Mouse (Mus musculus): ENCODE measurements around the gene Col6a1.

Col6a1 gene

DNA sequence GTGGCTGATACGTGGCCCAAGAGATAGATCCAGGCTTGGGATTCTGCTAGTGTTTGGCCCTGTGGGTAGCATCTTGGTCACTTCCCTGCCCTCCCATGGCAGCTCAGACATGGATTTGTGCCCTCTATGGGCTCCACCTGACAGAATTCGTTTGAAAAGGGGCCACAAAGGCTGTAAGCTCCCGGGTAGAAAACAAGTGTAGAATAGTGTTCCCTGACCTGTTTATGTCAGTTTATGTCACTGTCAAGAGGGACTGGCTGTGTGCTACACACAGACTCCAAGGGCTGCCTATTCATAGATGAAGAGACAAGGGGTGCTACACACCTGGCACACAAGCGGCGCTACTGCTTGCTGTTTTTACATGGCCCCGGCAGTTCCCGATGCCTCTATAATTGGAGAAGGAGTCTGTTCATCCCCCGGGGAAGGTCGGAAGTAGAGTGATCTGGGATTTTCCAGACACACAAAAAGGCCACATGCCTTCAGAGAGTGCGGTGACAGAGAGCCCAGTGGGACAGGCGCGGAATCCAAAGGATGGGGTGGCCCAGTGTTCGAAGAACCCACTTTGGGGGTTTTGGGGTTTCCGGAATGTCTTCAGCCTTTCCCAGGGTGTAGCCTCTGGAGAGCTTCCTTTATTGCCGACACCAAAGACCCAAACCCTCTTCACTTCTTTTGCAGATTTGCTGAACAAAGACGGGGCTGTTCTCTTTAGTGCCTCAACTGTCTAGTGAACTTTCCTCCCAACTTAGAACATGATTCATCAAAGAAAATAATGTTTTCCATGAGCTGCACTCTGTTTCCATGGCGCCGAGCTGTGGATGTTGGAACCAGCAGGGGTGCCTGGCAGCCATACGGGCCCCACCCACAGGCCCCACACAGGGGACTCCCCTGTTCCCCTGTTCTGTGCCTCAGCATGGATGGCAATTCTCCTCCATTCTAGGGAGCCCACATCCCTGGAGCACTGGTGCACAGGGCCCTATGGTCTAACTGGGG is 4.0 kb upstream of the Col6a1 start:
- no peak for TF ChIP-seq GATA4 (IDR thresholded peaks at IDR 0.05; ENCODE audit: insufficient replicate concordance, low read length)

DNA sequence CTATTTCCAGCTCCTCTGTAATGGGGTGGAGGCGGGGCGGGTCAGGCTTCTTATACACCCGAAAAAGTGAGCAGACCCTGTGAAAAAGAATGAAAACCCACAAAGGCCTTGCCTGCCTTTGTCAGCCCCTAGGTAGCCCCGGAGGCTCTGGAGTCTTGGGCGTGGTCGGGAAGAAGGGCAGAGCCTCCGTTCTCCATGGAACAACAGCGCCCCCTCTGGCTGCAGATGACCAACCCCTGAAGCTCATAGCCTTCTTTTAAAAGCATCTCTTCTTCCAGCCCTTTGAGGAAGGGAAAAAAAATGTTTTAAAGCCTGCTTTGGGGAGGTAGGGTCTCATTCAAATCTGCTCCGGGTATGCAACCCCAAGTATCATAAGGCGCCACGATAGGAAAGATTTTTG is 2.4 kb upstream of the Col6a1 start:
- TF ChIP-seq GATA4 (IDR thresholded peaks at IDR 0.05; ENCODE audit: insufficient replicate concordance, low read length), result no peak

DNA sequence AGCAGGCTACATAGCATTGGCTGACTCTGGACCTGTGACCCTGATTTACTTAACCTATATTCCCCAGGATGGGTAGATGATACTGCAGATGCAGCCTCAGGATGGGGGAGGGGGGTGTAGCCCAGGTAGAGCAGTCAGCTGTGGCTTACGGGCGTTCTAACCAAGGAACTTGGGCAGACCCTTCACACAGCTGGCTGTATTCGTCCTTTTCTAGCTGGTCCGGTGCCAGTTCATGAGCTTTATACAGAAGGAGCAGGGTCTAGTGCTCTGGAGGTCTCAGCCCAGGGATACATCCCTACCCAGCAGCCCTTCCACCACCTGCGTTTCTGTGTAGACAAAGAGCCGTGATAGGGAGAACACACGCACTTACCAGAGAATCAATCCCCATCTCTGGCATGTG is 1.3 kb upstream of the Col6a1 start:
- TF ChIP-seq GATA4 (IDR thresholded peaks at IDR 0.05; ENCODE audit: insufficient replicate concordance, low read length), result no peak

DNA sequence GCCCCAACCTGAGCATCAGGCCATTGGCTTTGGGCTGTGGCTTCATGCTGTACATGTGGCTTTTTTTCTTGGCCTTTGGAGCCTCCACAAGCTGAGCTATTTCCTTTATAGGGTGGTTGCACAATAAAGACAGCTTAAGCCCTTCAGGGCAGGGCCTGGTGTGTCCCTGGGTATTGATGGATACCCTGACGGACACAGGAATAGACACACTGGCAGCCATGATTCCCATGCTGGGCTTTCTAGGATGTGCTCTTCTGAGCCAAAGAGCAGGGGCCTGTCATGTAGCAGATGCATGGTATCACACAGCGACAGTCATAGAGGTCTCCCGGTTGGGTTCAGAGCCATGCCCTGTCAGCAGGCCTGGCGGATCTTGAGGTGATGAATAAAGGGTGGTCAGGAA is 898 bp upstream of the Col6a1 start:
- no peak for TF ChIP-seq GATA4 (IDR thresholded peaks at IDR 0.05; ENCODE audit: insufficient replicate concordance, low read length)

DNA sequence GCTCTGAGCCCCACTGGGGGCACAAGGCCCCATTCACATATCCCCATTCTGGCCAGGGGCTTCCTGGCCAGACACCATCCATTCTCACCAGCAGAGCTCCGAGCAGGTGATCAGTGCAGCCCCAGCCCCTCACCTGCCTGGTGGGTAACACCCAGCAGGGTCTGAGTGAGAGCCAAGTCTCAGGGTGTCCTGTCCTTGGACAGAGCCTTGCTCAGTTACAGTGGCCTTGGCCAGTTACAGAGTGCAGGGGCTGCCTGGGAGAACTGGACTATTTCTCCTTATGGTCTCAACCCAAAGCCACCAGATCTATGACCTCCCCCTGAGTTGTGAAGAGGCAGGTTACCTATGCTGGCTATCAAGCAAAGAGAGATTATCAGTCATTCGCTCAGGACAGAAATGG is 871 bp downstream of the Col6a1 start:
- TF ChIP-seq GATA4 (IDR thresholded peaks at IDR 0.05; ENCODE audit: insufficient replicate concordance, low read length), result no peak

DNA sequence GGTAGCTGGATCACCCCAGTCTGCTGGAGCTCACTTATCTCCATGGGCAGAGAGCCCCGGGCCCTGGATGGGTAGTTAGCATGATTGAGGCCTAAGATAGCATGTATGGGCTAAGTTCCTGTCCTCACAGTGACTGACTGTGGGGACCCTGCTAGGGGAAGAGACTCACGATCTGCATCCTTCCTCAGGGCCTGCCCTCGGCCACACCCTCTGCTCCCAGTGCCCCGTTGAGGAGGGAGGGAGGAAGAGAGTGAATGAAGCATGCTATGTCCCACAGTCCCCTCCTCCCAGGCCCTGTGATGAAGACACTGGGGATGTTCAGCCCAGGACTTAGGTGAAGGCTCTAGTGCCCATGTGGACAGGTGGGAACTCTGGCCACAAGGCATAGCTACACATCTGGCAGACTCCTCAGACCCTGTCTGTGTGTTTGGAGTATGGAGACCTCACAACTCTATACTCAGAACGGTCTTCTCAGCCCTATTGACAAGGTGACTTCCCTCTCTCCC is 1.7 kb downstream of the Col6a1 start:
- no peak for TF ChIP-seq GATA4 (IDR thresholded peaks at IDR 0.05; ENCODE audit: insufficient replicate concordance, low read length)

DNA sequence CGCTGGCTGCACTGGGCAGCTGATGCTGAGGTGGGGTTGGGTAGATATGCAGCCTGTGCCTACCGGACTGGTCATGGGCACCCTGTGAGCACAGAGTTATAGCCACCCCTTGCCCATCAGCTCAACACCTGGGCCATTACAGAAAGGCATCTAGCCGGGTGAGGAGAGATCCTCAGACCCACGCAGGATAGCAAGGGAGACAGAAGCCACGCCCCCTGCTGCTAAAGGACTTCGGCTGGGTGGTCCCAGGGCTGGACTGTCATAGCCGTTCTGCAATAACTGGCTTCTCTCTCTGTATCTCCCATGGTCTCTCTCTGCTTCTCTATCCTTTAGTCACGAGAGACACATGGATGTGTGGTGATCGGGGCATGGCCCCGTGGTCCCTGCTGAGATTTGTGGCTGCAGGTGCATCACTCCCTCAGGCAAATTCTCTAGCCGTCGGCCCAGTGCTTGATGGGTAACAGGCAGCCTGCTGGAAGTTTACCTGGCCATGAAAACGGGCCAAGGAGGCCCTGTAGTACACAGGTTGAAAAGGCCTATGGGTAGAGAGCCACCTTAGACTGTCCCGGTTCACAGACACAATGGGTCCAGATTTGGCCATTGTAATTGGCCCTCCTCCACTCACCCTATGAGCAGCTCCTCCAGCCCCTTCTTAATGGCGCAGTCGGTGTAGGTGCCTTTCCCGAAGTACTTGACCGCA is 3.1 kb downstream of the Col6a1 start:
- no peak for TF ChIP-seq GATA4 (IDR thresholded peaks at IDR 0.05; ENCODE audit: insufficient replicate concordance, low read length)

DNA sequence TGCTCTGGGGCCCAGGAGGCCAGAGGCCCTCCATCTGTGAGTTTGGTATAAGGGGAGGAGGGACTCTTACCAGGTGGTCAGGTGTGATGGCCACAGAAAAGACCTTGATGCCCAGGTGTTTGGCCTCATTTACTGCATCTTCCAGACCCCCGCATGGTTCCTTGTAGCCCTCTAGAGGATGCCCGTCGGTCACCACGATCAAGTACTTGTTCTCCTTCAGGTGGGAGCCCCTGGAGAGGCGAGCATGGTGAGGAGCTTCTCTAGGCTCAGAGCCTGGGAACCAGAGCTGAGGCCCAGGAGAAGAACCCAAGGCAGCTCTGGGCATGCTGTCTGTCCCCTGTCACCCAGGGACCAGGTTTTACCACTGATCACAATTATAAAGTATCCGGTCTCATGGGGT is 4.2 kb downstream of the Col6a1 start:
- no peak for TF ChIP-seq GATA4 (IDR thresholded peaks at IDR 0.05; ENCODE audit: insufficient replicate concordance, low read length)

DNA sequence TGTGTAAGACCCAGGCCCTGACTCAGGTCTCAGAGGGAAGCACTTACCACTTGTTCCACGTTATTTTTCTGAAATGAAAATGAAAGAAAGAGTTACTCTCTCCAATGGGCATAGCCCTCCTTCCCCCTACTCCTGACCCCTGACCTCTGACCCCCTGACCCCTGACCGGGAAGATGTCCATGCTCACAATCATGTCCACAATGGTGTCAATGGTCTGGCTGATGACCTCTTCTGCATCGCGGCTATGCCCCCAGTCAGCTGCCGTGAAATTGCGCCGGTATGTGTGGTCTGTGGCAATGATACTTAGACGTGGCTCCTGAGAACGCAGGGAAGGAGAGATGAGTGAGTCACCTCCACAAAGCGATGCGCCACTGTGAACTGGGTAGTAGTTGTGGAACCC is 4.8 kb downstream of the Col6a1 start:
- no peak for TF ChIP-seq GATA4 (IDR thresholded peaks at IDR 0.05; ENCODE audit: insufficient replicate concordance, low read length)

DNA sequence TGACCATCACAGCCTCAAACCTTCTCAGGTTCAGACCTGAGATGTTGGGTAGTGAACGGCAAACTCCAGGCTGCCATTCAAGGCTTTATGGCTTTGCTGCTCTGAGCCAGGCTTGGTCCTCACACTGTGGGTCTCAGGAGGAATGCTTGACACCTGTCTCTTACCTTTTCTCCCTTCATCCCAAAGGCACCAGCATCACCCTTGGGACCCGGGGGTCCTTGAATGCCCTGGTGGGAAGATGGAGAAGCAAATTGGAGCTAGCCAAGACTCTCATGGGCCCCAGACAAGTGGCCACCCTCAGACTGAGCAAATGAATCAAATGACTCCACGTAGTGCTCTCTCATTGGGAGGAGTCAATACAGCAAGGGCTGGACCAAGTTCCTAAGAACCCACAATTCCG is 8.3 kb downstream of the Col6a1 start:
- TF ChIP-seq GATA4 (IDR thresholded peaks at IDR 0.05; ENCODE audit: insufficient replicate concordance, low read length), result no peak

DNA sequence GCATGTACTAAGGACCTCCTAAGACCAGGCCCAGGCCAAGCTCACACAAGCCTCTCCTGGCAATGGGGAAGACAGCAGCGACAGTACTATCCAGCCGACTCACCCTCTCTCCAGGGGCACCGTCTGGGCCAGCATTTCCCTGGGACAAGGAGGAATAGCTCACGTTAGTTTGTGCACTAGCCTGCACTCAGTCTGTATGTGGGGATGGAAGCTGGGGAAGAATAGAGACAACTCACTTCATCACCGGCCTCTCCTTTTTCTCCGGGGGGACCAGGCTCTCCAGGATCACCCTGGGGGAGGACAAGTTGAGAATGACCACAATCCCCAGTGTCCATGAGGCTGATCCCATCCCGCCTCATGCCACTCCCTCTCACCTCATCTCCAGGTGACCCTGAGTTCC is 8.9 kb downstream of the Col6a1 start:
- no peak for TF ChIP-seq GATA4 (IDR thresholded peaks at IDR 0.05; ENCODE audit: insufficient replicate concordance, low read length)

DNA sequence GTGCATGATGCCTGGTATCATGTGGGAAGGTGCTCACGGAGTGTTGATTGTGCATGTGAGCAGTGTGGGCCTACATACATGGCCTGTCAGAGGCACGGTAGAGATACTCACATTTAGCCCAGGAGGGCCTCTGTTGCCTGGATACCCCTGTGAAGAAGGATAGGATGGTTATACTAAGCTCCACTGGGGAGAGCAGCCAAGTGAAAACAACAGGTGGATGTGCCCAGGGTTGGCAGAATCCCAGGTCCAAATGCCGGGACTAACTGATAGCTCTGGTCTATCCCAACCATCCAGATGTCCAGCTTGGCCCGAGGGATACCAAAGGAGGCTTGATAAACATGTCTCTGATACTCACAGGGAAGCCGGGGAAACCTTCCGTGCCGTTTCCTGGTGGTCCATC is 11.7 kb downstream of the Col6a1 start:
- no peak for TF ChIP-seq GATA4 (IDR thresholded peaks at IDR 0.05; ENCODE audit: insufficient replicate concordance, low read length)

DNA sequence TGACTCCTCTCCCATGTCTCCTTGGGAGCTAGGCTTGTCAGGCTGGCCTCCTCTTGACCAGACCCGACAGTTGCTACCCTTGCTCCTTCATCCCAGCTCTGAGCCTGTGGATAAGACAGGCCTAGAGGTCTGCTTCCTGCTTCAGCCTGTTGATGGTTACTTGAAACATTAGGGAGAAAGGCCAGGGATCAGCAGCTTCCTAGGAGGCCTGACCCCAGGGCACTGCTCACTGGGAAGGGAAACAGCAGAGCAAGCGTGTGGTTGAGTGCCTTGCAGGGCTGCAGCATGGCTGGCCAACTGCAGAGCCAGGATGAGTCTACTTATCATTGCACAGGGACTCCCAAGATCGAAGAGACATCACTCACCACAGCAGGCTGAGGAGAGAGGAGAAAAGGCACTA is 13.5 kb downstream of the Col6a1 start:
- no peak for TF ChIP-seq GATA4 (IDR thresholded peaks at IDR 0.05; ENCODE audit: insufficient replicate concordance, low read length)

DNA sequence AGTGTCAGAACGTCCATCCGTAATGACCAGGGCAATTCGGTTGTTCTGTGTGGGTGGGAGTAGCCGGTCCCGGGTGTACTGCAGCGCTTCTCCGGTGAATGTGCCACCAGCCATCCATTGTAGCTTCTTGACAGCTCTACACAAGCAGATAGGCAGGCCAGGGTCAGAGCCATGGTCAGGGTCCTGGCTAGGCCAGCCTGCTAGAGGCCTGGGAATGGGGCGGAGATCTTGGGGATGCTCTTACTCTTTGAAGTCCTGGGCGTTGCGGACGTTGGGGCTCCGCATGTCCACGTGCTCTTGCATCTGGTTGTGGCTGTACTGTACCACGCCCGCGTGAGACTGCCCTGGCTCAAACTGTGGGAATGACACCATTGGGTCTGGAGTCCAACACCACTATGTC is 14.6 kb downstream of the Col6a1 start:
- no peak for TF ChIP-seq GATA4 (IDR thresholded peaks at IDR 0.05; ENCODE audit: insufficient replicate concordance, low read length)

DNA sequence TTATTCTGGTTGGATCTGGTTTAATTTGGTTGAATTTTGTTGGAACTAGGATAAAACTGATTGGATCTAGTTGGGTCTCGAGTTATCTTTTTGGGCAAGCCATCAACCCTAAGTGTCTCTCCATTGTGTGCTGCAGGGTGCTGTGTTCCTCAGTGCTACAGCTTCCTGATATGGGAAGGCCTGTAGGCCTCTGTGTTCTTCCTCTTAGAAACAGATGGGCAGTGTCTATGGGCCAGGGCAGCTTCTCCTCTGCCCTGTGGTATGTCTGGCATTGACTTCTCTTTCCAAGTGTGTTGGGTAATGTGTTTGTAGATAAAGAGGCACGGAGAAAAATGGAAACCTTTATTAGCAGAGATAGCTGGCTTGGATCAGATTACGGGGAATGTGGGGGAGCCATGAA is 17.5 kb downstream of the Col6a1 start:
- no peak for TF ChIP-seq GATA4 (IDR thresholded peaks at IDR 0.05; ENCODE audit: insufficient replicate concordance, low read length)

DNA sequence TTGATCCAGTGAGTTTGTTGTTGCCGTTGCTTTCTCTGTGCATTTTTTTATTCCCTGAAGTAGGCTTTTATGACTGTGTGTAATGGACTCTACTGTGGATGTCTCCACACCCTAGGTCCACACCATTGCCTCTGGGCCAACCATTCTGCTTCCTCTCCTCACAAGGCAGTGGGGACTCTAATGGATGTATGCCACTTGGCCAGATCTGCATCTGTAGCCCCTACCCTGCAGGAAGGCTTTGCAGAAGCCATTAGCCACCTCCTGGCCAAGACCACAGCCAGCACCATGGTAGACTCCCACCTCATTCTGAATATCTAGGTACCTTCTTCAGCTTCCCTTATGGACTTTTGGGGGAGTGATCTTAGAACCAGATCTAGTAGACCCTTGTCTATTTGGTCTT is 18.4 kb downstream of the Col6a1 start:
- no peak for TF ChIP-seq GATA4 (IDR thresholded peaks at IDR 0.05; ENCODE audit: insufficient replicate concordance, low read length)

Data from liver, adult (tissue).